Mouse (Mus musculus) neural tube, embryonic 12.5 days (tissue): Measurements from ENCODE around the gene Cwf19l1. TPM values are rescaled to one million over a fixed set of nuclear protein-coding genes. Genes with fewer than 3 reads are reported as not detected.

Experiments used
- ATAC-seq: fragments of 200-750 bp; cut with Nextera tagmentation; 2 replicates; pipeline ENCODE4 v1.8.0; 2017; ENCODE audit warnings: low read depth, mild to moderate bottlenecking, moderate TSS enrichment, moderate library complexity; ENCODE audit not compliant: low FRiP score
- H3K27ac ChIP-seq: fragments of 300-500 bp; sonication (generic); 2 replicates; pipeline ENCODE4 v1.5.1; 2016
- H3K27me3 ChIP-seq: fragments of 300-500 bp; sonication (generic); replicated peaks from 2 replicates; pipeline ENCODE4 v1.6.1; 2016; ENCODE audit warnings: mild to moderate bottlenecking
- H3K36me3 ChIP-seq: fragments of 300-500 bp; sonication (generic); 2 replicates; pipeline ENCODE4 v1.6.1; 2016; ENCODE audit warnings: mild to moderate bottlenecking
- H3K4me1 ChIP-seq: fragments of 300-500 bp; sonication (generic); 2 replicates; pipeline ENCODE4 v1.6.1; 2016
- H3K4me2 ChIP-seq: fragments of 300-500 bp; sonication (generic); replicated peaks from 2 replicates; pipeline ENCODE4 v1.6.1; 2016; ENCODE audit warnings: mild to moderate bottlenecking
- H3K4me3 ChIP-seq: fragments of 300-500 bp; sonication (generic); 2 replicates; pipeline ENCODE4 v1.5.1; 2016
- H3K9ac ChIP-seq: fragments of 300-500 bp; sonication (generic); 2 replicates; pipeline ENCODE4 v1.6.1; 2016; ENCODE audit warnings: mild to moderate bottlenecking
- H3K9me3 ChIP-seq: fragments of 300-500 bp; sonication (generic); 2 replicates; pipeline ENCODE4 v1.6.1; 2016; ENCODE audit warnings: mild to moderate bottlenecking
- WGBS: fragments of 180-500 bp; shearing (Covaris S2); methylation state at CpG from one replicate; pipeline ENCODE4 v1.1.7; 2016; 5-methylcytosine and 5-hydroxymethylcytosine counted together
- polyA plus RNA-seq: library from polyadenylated mRNA; unstranded; fragments of >200 nt; fragmentation: Nextera tagmentation; extraction: Ambion mirVana; gene quantifications from 2 replicates; pipeline ENCODE4 v1.2.1, GENCODE M21; 2016

Cwf19l1 gene
- polyA plus RNA-seq, 1 experiment from 2014 or later: 35.8 TPM

GRCm38 (mm10) chr19:44107661-44108521 is 27.8 kb downstream of the Cwf19l1 start:
- peaks cover 17% of the 10 kb centered on the region for H3K4me1 ChIP-seq
- H3K27ac ChIP-seq: no peak overlapping the region
- peak overlapping the region; percentile 64 for H3K9ac ChIP-seq
- WGBS: 31% methylated on average over 22 of the region's 22 CpGs
- peaks cover 31% of the 10 kb centered on the region for H3K36me3 ChIP-seq
- H3K4me2 ChIP-seq: peak overlapping the region; percentile 78
- no peaks in the 10 kb centered on the region for H3K9me3 ChIP-seq
- peak; percentile 48; the same call in 1 of the 2 replicates for ATAC-seq
- peak overlapping the region; percentile 96 for H3K4me3 ChIP-seq
- no peaks in the 10 kb centered on the region for H3K27me3 ChIP-seq

GRCm38 (mm10) chr19:44106831-44107660 is 28.6 kb downstream of the Cwf19l1 start, which contains the start of gene Chuk:
TSS of gene Chuk (minus strand) at chr19:44107480.
- Histone ChIP-seq H3K27ac (0 out of 2 replicates have a peak within 1 kb of the TSS, but pooled peaks have one; percentile 37), H3K27me3 (no peaks in the 10 kb centered on the region), H3K9ac (peak within 1 kb of the TSS; percentile 97), H3K9me3 (no peaks in the 10 kb centered on the region), H3K4me1 (peaks cover 17% of the 10 kb centered on the region), H3K4me3 (peak within 1 kb of the TSS; percentile 96), H3K36me3 (peaks cover 23% of the 10 kb centered on the region), H3K4me2 (peak within 1 kb of the TSS; percentile 78)
- ATAC-seq: peak; percentile 98
- WGBS: 1% methylated on average over 67 of the region's 67 CpGs

GRCm38 (mm10) chr19:44104393-44104792 is 31.3 kb downstream of the Cwf19l1 start:
- 97% methylated on average over 1 of the region's 1 CpGs for WGBS
- no peaks in the 10 kb centered on the region for H3K27me3 ChIP-seq
- H3K9ac ChIP-seq: no peak overlapping the region
- H3K9me3 ChIP-seq: no peaks in the 10 kb centered on the region
- H3K4me1 ChIP-seq: peaks cover 17% of the 10 kb centered on the region
- H3K27ac ChIP-seq: no peak overlapping the region
- H3K4me3 ChIP-seq: no peak overlapping the region
- ATAC-seq: no peak
- H3K36me3 ChIP-seq: peaks cover 8% of the 10 kb centered on the region
- no peak overlapping the region for H3K4me2 ChIP-seq

- Histone ChIP-seq H3K4me1 (peaks cover 15% of the 10 kb centered on the region), H3K9me3 (no peaks in the 10 kb centered on the region), H3K27me3 (no peaks in the 10 kb centered on the region), H3K27ac (no peak overlapping the region), H3K4me2 (no peak overlapping the region), H3K9ac (no peak overlapping the region), H3K36me3 (peaks cover 14% of the 10 kb centered on the region), H3K4me3 (no peak overlapping the region)
- ATAC-seq: no peak
- WGBS: 91% methylated on average over 3 of the region's 3 CpGs
Measured at GRCm38 (mm10) chr19:44103001-44103400, 32.7 kb downstream of the Cwf19l1 start.

- H3K27me3 ChIP-seq: no peaks in the 10 kb centered on the region
- 0 out of 2 replicates have a peak, but pooled peaks cover 5% of the 10 kb centered on the region for H3K4me1 ChIP-seq
- no peak overlapping the region for H3K4me2 ChIP-seq
- H3K27ac ChIP-seq: no peak overlapping the region
- no peaks in the 10 kb centered on the region for H3K9me3 ChIP-seq
- H3K36me3 ChIP-seq: peaks cover 34% of the 10 kb centered on the region
- no peak overlapping the region for H3K4me3 ChIP-seq
- H3K9ac ChIP-seq: no peak overlapping the region
- ATAC-seq: no peak
Measured at GRCm38 (mm10) chr19:44100840-44101239, 34.8 kb downstream of the Cwf19l1 start.

GRCm38 (mm10) chr19:44086278-44086677 is 49.4 kb downstream of the Cwf19l1 start:
- Histone ChIP-seq H3K9me3 (no peaks in the 10 kb centered on the region), H3K36me3 (peaks cover 43% of the 10 kb centered on the region), H3K27me3 (no peaks in the 10 kb centered on the region), H3K4me3 (no peak overlapping the region), H3K27ac (no peak overlapping the region), H3K9ac (no peak overlapping the region), H3K4me2 (no peak overlapping the region), H3K4me1 (no peaks in the 10 kb centered on the region)
- no peak for ATAC-seq
- WGBS: 27% methylated on average over 3 of the region's 3 CpGs

- Histone ChIP-seq H3K4me2 (no peak overlapping the region), H3K4me1 (no peaks in the 10 kb centered on the region), H3K4me3 (no peak overlapping the region), H3K9me3 (no peaks in the 10 kb centered on the region), H3K9ac (no peak overlapping the region), H3K36me3 (peaks cover 52% of the 10 kb centered on the region), H3K27me3 (no peaks in the 10 kb centered on the region), H3K27ac (no peak overlapping the region)
- WGBS: 83% methylated on average over 2 of the region's 2 CpGs
- no peak for ATAC-seq
Measured at GRCm38 (mm10) chr19:44080920-44081319, 54.8 kb downstream of the Cwf19l1 start.

GRCm38 (mm10) chr19:44080023-44080422 is 55.7 kb downstream of the Cwf19l1 start:
- H3K36me3 ChIP-seq: peaks cover 61% of the 10 kb centered on the region
- WGBS: 91% methylated on average over 2 of the region's 2 CpGs
- no peak for ATAC-seq
- no peak overlapping the region for H3K27ac ChIP-seq
- no peak overlapping the region for H3K9ac ChIP-seq
- no peaks in the 10 kb centered on the region for H3K27me3 ChIP-seq
- no peaks in the 10 kb centered on the region for H3K9me3 ChIP-seq
- H3K4me2 ChIP-seq: no peak overlapping the region
- no peaks in the 10 kb centered on the region for H3K4me1 ChIP-seq
- H3K4me3 ChIP-seq: no peak overlapping the region

- Histone ChIP-seq H3K27me3 (no peaks in the 10 kb centered on the region), H3K9ac (no peak overlapping the region), H3K9me3 (no peaks in the 10 kb centered on the region), H3K4me2 (no peak overlapping the region), H3K4me1 (no peaks in the 10 kb centered on the region), H3K27ac (no peak overlapping the region), H3K4me3 (no peak overlapping the region), H3K36me3 (peaks cover 48% of the 10 kb centered on the region)
- 88% methylated on average over 4 of the region's 4 CpGs for WGBS
- no peak for ATAC-seq
Measured at GRCm38 (mm10) chr19:44077024-44077423, 58.7 kb downstream of the Cwf19l1 start.

GRCm38 (mm10) chr19:44076457-44076856 is 59.2 kb downstream of the Cwf19l1 start:
- WGBS: 80% methylated on average over 9 of the region's 9 CpGs
- no peaks in the 10 kb centered on the region for H3K4me1 ChIP-seq
- no peaks in the 10 kb centered on the region for H3K27me3 ChIP-seq
- H3K4me3 ChIP-seq: no peak overlapping the region
- H3K27ac ChIP-seq: no peak overlapping the region
- no peak for ATAC-seq
- H3K9ac ChIP-seq: no peak overlapping the region
- H3K9me3 ChIP-seq: no peaks in the 10 kb centered on the region
- H3K36me3 ChIP-seq: peaks cover 47% of the 10 kb centered on the region
- no peak overlapping the region for H3K4me2 ChIP-seq

GRCm38 (mm10) chr19:44074986-44075385 is 60.7 kb downstream of the Cwf19l1 start:
- Histone ChIP-seq H3K4me2 (no peak overlapping the region), H3K27me3 (no peaks in the 10 kb centered on the region), H3K4me3 (no peak overlapping the region), H3K27ac (no peak overlapping the region), H3K9me3 (no peaks in the 10 kb centered on the region), H3K9ac (no peak overlapping the region), H3K36me3 (peaks cover 41% of the 10 kb centered on the region), H3K4me1 (0 out of 2 replicates have a peak, but pooled peaks cover 3% of the 10 kb centered on the region)
- ATAC-seq: no peak
- 89% methylated on average over 11 of the region's 11 CpGs for WGBS

GRCm38 (mm10) chr19:44071166-44071565 is 64.5 kb downstream of the Cwf19l1 start:
- Histone ChIP-seq H3K4me1 (0 out of 2 replicates have a peak, but pooled peaks cover 12% of the 10 kb centered on the region), H3K27ac (no peak overlapping the region), H3K9ac (no peak overlapping the region), H3K9me3 (no peaks in the 10 kb centered on the region), H3K36me3 (peaks cover 12% of the 10 kb centered on the region), H3K4me3 (no peak overlapping the region), H3K27me3 (no peaks in the 10 kb centered on the region), H3K4me2 (no peak overlapping the region)
- WGBS: 56% methylated on average over 5 of the region's 5 CpGs
- ATAC-seq: no peak
